In genomic region chr6:134538805-134539204, GRCm38 (mm10) we compare ENCODE assay signal across 1 mouse cellular context.
TF ChIP-seq lines count a peak whose summit lies in the region.

No protein-coding gene starts in this region.

TF ChIP-seq in MEL, 35 proteins besides CTCF, POLR2A, EP300 and RAD21 (continued from another document):
- TF ChIP-seq JUND (IDR thresholded peaks at IDR 0.05; ENCODE audit: low read depth, low read length), result no peak
- TF ChIP-seq BHLHE40 (IDR thresholded peaks at IDR 0.05; ENCODE audit: borderline replicate concordance, low read depth, low read length), result no peak
- no peak for TF ChIP-seq ZMIZ1 (IDR thresholded peaks at IDR 0.05; ENCODE audit: low read depth, low read length)
- no peak for TF ChIP-seq ZC3H11A (IDR thresholded peaks at IDR 0.05; ENCODE audit: low read depth, low read length)
- TF ChIP-seq MAFK (IDR thresholded peaks at IDR 0.05; ENCODE audit: borderline replicate concordance, low read depth, low read length), result 0 out of 2 replicates have a peak, but pooled peaks have one; percentile 14
